Mouse (Mus musculus): ENCODE measurements around the gene Suz12.
A peak's percentile ranks its signal among the peaks of the same experiment; 100 is the strongest.

Gene Suz12

DNA sequence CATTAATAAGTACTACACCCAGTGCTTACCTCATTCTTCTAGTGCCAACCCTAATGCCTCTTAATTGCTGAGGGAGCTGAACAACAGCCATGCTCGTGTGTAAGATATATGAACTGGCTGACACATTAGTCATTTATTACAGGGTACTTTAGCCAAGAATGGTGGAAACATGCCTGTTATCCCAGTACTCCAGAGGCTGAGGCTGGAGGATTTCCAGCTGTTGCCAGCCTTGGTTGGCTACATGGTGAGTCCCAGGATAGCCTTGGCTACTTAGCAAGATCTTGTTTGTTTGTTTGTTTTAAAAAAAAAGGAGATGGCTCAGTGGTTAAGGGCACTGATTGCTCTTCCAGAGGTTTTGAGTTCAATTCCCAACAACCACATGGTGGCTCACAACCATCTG is 85.9 kb downstream of the Suz12 start:
- DNase-seq: peak; percentile 15

GRCm38 (mm10) chr11:80079751-80080150 is 86.8 kb downstream of the Suz12 start:
- DNase-seq: no peak

DNA sequence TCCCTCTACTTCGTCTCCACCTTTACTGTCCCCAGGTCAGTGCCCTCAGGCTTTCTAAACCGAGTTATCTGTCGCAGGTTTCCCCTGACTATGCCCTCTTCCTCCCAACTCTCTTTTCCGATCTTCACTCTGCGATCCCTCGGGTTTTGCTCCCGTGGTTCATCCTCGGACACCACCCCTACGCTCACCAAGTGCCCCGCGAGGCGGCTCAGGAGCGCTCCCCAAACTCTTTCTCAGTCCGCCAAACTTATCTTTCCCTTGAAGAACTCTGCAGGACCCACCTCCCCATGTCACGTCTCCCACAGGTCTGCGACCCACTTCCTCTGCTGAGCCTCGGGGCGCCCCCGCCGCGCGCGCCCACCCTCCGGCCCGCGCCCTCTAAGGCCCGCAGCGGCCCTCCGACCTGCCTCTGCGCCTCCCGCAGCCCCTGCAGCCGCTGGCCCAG is 87.5 kb downstream of the Suz12 start:
- DNase-seq: no peak

- peak; percentile 90 for DNase-seq
These were observed 88.2 kb downstream of the Suz12 start, which contains the start of gene Crlf3 for GRCm38 (mm10) chr11:80080826-80081728. Crlf3 (minus strand) TSS chr11:80080991.

GRCm38 (mm10) chr11:80081786-80082319 is 88.9 kb downstream of the Suz12 start:
- no peak for DNase-seq

Data from cerebellum, adult 11-12 months (tissue).